Mouse (Mus musculus) neural tube, embryonic 11.5 days (tissue): ENCODE results near the gene Tmem150b. TPM values are rescaled to one million over a fixed set of nuclear protein-coding genes. Genes with fewer than 3 reads are reported as not detected.
A peak's percentile ranks its signal among the peaks of the same experiment; 100 is the strongest.

Source experiments
- ATAC-seq: fragments of 200-750 bp; cut with Nextera tagmentation; 2 replicates; pipeline ENCODE4 v1.8.0; 2017; ENCODE audit warnings: moderate number of reproducible peaks, mild to moderate bottlenecking, moderate TSS enrichment, moderate library complexity; ENCODE audit not compliant: insufficient read depth, low FRiP score, low TSS enrichment
- DNase-seq: peaks from one replicate; pipeline ENCODE4 v3.0.0-alpha.2; 2015; ENCODE audit warnings: low spot score
- H3K27ac ChIP-seq: fragments of 300-500 bp; sonication (generic); 2 replicates; pipeline ENCODE4 v1.5.1; 2014; ENCODE audit warnings: low read depth, mild to moderate bottlenecking, low read length
- H3K27me3 ChIP-seq: fragments of 300-500 bp; sonication (generic); 2 replicates; pipeline ENCODE4 v1.6.1; 2014; ENCODE audit warnings: mild to moderate bottlenecking, low read length, mixed read lengths; ENCODE audit not compliant: control insufficient read depth, insufficient read depth
- H3K36me3 ChIP-seq: fragments of 300-500 bp; sonication (generic); 2 replicates; pipeline ENCODE4 v1.6.1; 2014; ENCODE audit warnings: mild to moderate bottlenecking, low read length, moderate library complexity, mixed read lengths; ENCODE audit not compliant: control insufficient read depth, insufficient read depth
- H3K4me1 ChIP-seq: fragments of 300-500 bp; sonication (generic); 2 replicates; pipeline ENCODE4 v1.6.1; 2014; ENCODE audit warnings: low read length, mixed read lengths; ENCODE audit not compliant: control insufficient read depth, insufficient read depth
- H3K4me2 ChIP-seq: fragments of 300-500 bp; sonication (generic); 2 replicates; pipeline ENCODE4 v1.6.1; 2014; ENCODE audit warnings: low read depth, mild to moderate bottlenecking, moderate library complexity
- H3K4me3 ChIP-seq: fragments of 300-500 bp; sonication (generic); 2 replicates; pipeline ENCODE4 v1.5.1; 2014; ENCODE audit warnings: low read depth, low read length
- H3K9ac ChIP-seq: fragments of 300-500 bp; sonication (generic); 2 replicates; pipeline ENCODE4 v1.6.1; 2014; ENCODE audit warnings: mild to moderate bottlenecking, low read length
- H3K9me3 ChIP-seq: fragments of 300-500 bp; sonication (generic); 2 replicates; pipeline ENCODE4 v1.6.1; 2016; ENCODE audit warnings: low read length; ENCODE audit not compliant: control insufficient read depth
- WGBS: fragments of 180-500 bp; shearing (Covaris S2); extraction: QIAGEN DNeasy Blood & Tissue Kit; methylation state at CpG from one replicate; pipeline ENCODE4 v1.1.7; 2014; 5-methylcytosine and 5-hydroxymethylcytosine counted together
- polyA plus RNA-seq: library from polyadenylated mRNA; unstranded; fragments of >200 nt; fragmentation: Nextera tagmentation; extraction: Ambion mirVana; gene quantifications from 2 replicates; pipeline ENCODE4 v1.2.1, GENCODE M21; 2014

The Tmem150b gene
- polyA plus RNA-seq, 1 experiment from 2014 or later: 0.17 TPM

GRCm38 (mm10) chr7:4739544-4740275, 14.7 kb upstream of the Tmem150b start, which contains the start of gene Kmt5c:
TSS of gene Kmt5c (plus strand) at chr7:4740115.
- 0% methylated on average over 36 of the region's 44 CpGs for WGBS
- peak; percentile 95 for DNase-seq
- Histone ChIP-seq H3K27me3 (no peaks in the 10 kb centered on the region), H3K36me3 (peaks cover 5% of the 10 kb centered on the region; the same call in 1 of the 2 replicates), H3K27ac (peak within 1 kb of the TSS; percentile 85), H3K4me3 (peak within 1 kb of the TSS; percentile 74), H3K4me1 (peaks cover 17% of the 10 kb centered on the region), H3K4me2 (peak within 1 kb of the TSS; percentile 88), H3K9me3 (no peaks in the 10 kb centered on the region), H3K9ac (peak within 1 kb of the TSS; percentile 85)
- ATAC-seq: peak; percentile 98

GRCm38 (mm10) chr7:4739041-4739543, 14.0 kb upstream of the Tmem150b start:
- Histone ChIP-seq H3K4me3 (no peak overlapping the region), H3K36me3 (peaks cover 5% of the 10 kb centered on the region; the same call in 1 of the 2 replicates), H3K27ac (peak overlapping the region; percentile 0; the same call in 1 of the 2 replicates), H3K4me1 (peaks cover 17% of the 10 kb centered on the region), H3K27me3 (no peaks in the 10 kb centered on the region), H3K9me3 (no peaks in the 10 kb centered on the region), H3K4me2 (peak overlapping the region; percentile 30), H3K9ac (no peak overlapping the region)
- peak; percentile 4; the same call in 1 of the 2 replicates for ATAC-seq
- 46% methylated on average over 10 of the region's 10 CpGs for WGBS
- no peak for DNase-seq

GRCm38 (mm10) chr7:4732968-4733392, 7.9 kb upstream of the Tmem150b start:
- H3K27me3 ChIP-seq: no peaks in the 10 kb centered on the region
- H3K27ac ChIP-seq: no peak overlapping the region
- H3K9ac ChIP-seq: no peak overlapping the region
- H3K9me3 ChIP-seq: no peaks in the 10 kb centered on the region
- H3K4me2 ChIP-seq: no peak overlapping the region
- H3K36me3 ChIP-seq: no peaks in the 10 kb centered on the region
- no peak overlapping the region for H3K4me3 ChIP-seq
- no peak for ATAC-seq
- no peak for DNase-seq
- WGBS: 79% methylated on average over 6 of the region's 6 CpGs
- H3K4me1 ChIP-seq: no peaks in the 10 kb centered on the region

- Histone ChIP-seq H3K36me3 (no peaks in the 10 kb centered on the region), H3K27me3 (no peaks in the 10 kb centered on the region), H3K9me3 (no peaks in the 10 kb centered on the region), H3K4me3 (no peak overlapping the region), H3K9ac (no peak overlapping the region), H3K27ac (no peak overlapping the region), H3K4me2 (no peak overlapping the region), H3K4me1 (no peaks in the 10 kb centered on the region)
- DNase-seq: no peak
- no peak for ATAC-seq
- 84% methylated on average over 5 of the region's 5 CpGs for whole genome bisulfite sequencing
Measured at GRCm38 (mm10) chr7:4731090-4731489, 6.0 kb upstream of the Tmem150b start.

- H3K36me3 ChIP-seq: no peaks in the 10 kb centered on the region
- H3K4me1 ChIP-seq: no peaks in the 10 kb centered on the region
- ATAC-seq: no peak
- no peaks in the 10 kb centered on the region for H3K9me3 ChIP-seq
- no peak for DNase-seq
- no peak overlapping the region for H3K4me2 ChIP-seq
- 72% methylated on average over 3 of the region's 3 CpGs for WGBS
- H3K4me3 ChIP-seq: no peak overlapping the region
- no peak overlapping the region for H3K9ac ChIP-seq
- no peak overlapping the region for H3K27ac ChIP-seq
- no peaks in the 10 kb centered on the region for H3K27me3 ChIP-seq
Measured at GRCm38 (mm10) chr7:4724359-4724758, 690 bp downstream of the Tmem150b start.

DNA sequence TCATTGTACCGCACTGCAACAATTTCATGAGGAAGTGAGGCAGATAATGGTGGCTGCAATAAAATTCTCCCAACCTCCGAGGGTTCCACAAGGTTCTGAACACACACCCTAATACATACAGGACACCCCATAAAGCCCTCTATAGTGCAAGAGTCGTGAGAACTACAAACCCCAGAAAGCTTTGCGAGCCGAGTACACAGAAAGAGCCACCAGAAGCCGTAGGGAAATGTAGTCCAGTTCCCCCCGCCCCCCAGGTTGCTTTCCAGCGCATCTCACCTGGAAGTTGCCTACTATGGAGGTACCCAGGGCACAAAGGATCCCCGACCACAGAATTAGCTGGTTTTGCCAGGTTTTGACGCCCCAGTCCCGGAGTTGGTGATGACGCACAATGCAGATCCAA, 1.5 kb downstream of the Tmem150b start:
- no peak for DNase-seq
- peak overlapping the region; percentile 30 for H3K4me2 ChIP-seq
- no peaks in the 10 kb centered on the region for H3K9me3 ChIP-seq
- H3K4me3 ChIP-seq: no peak overlapping the region
- no peaks in the 10 kb centered on the region for H3K27me3 ChIP-seq
- 38% methylated on average over 12 of the region's 12 CpGs for WGBS
- no peaks in the 10 kb centered on the region for H3K4me1 ChIP-seq
- no peak for ATAC-seq
- no peak overlapping the region for H3K9ac ChIP-seq
- no peaks in the 10 kb centered on the region for H3K36me3 ChIP-seq
- H3K27ac ChIP-seq: no peak overlapping the region

GRCm38 (mm10) chr7:4719276-4719675, 5.8 kb downstream of the Tmem150b start:
- WGBS: 92% methylated on average over 3 of the region's 3 CpGs
- peaks cover 8% of the 10 kb centered on the region for H3K36me3 ChIP-seq
- H3K27me3 ChIP-seq: no peaks in the 10 kb centered on the region
- H3K9me3 ChIP-seq: no peaks in the 10 kb centered on the region
- no peaks in the 10 kb centered on the region for H3K4me1 ChIP-seq
- no peak overlapping the region for H3K9ac ChIP-seq
- no peak for DNase-seq
- H3K27ac ChIP-seq: no peak overlapping the region
- ATAC-seq: no peak
- no peak overlapping the region for H3K4me3 ChIP-seq
- no peak overlapping the region for H3K4me2 ChIP-seq

GRCm38 (mm10) chr7:4716955-4717354, 8.1 kb downstream of the Tmem150b start:
- 80% methylated on average over 6 of the region's 6 CpGs for WGBS
- no peak overlapping the region for H3K9ac ChIP-seq
- H3K36me3 ChIP-seq: peaks cover 12% of the 10 kb centered on the region
- DNase-seq: no peak
- no peak for ATAC-seq
- no peaks in the 10 kb centered on the region for H3K9me3 ChIP-seq
- no peak overlapping the region for H3K4me2 ChIP-seq
- H3K27me3 ChIP-seq: no peaks in the 10 kb centered on the region
- H3K4me3 ChIP-seq: no peak overlapping the region
- H3K4me1 ChIP-seq: no peaks in the 10 kb centered on the region
- H3K27ac ChIP-seq: no peak overlapping the region

DNA sequence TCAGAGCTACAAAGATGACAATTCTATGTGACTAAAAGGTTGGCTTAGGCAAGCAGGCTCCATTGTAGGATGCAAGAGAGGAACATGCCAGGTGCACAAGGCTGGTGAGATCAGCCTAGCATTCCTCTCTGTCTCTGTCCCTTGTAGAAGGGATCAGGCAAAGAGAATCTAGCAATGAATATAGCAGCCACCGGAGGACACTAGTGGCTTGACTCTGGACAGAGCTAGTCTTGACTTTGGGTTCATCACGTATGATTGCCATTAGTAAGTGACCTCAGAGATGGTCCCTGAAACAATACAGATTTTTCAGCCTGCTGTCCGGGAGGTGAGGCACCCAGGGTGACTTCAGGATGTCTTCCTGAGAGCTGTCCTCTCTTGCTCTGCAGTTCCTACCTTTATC, 12.5 kb downstream of the Tmem150b start:
- no peaks in the 10 kb centered on the region for H3K9me3 ChIP-seq
- H3K27me3 ChIP-seq: no peaks in the 10 kb centered on the region
- DNase-seq (no peak), ATAC-seq (no peak)
- peaks cover 24% of the 10 kb centered on the region for H3K36me3 ChIP-seq
- H3K27ac ChIP-seq: no peak overlapping the region
- H3K4me2 ChIP-seq: no peak overlapping the region
- no peak overlapping the region for H3K4me3 ChIP-seq
- no peaks in the 10 kb centered on the region for H3K4me1 ChIP-seq
- H3K9ac ChIP-seq: no peak overlapping the region
- 85% methylated on average over 3 of the region's 3 CpGs for WGBS
